Mouse (Mus musculus) lung, adult 2 months (tissue): ENCODE measurements around the gene Fkbp15.

Source experiments
- CTCF ChIP-seq: fragments of 200-500 bp; IDR thresholded peaks from 2 replicates; pipeline ENCODE4 v1.5.1; 2011; ENCODE audit warnings: mild to moderate bottlenecking, low read length, control low read depth; ENCODE audit not compliant: insufficient read depth
- POLR2A ChIP-seq: fragments of 200-500 bp; IDR thresholded peaks from 2 replicates; pipeline ENCODE4 v1.6.1; 2011; ENCODE audit warnings: low read depth, mild to moderate bottlenecking, control low read depth, low read length, borderline replicate concordance; ENCODE audit errors: extremely low read depth

- TF ChIP-seq CTCF (no peak), POLR2A (no peak)
These were observed 31.2 kb downstream of the Fkbp15 start for GRCm38 (mm10) chr4:62328941-62329660.
